Mouse (Mus musculus): Measurements from ENCODE around the gene Prtg.

- no peak for TF ChIP-seq CTCF (IDR thresholded peaks at IDR 0.05; ENCODE audit: low read depth, low read length)
- no peak for TF ChIP-seq POLR2A (IDR thresholded peaks at IDR 0.05; ENCODE audit: borderline replicate concordance, low read depth, low read length)
Observed at GRCm38 (mm10) chr9:72943424-72943823, 136.8 kb downstream of the Prtg start.
